Mouse (Mus musculus): ENCODE measurements at regions not wholly inside any gene's neighbourhood (a gene's known extent, or its start where the extent isn't known, plus 50 kb on each side); places are given as distances from the start of the nearest gene placed in this dataset.

- TF ChIP-seq CTCF (IDR thresholded peaks at IDR 0.05; ENCODE audit: low read depth): no peak
- no peak for TF ChIP-seq EP300 (IDR thresholded peaks at IDR 0.05; ENCODE audit: low read depth)
These were observed 70.3 kb upstream of the Prdm1 start for GRCm38 (mm10) chr10:44598615-44599014.
